8 mouse cellular contexts compared by ENCODE assay signal in the genomic region with DNA sequence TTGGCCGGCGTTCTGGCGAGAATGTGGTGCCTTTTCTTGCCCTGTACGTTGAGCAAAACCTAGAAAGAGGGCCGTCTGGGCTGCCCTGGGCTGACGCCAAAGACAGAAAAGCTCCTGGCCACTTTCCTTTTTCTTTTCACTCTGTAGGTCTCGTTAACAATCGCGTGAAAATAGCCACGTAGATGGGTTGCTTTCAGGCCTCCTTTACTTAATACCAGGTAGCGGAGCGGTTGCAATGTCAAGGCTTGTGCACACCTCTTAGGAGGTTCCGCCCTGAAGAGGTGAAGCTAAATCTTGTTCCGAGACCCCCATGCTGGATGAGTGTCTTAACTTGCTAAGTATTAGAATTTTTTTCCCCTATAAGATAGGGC. TPM values are rescaled to one million over a fixed set of nuclear protein-coding genes. Genes with fewer than 3 reads are reported as not detected.
DNase-seq lines count a peak whose midpoint lies in the region; ATAC-seq and TF ChIP-seq lines count a peak whose summit lies in the region.

No protein-coding gene starts in this region.

- H3K27me3 ChIP-seq in heart, postnatal 0 days (ENCODE audit: control insufficient read depth, insufficient read depth, low read length), result no peaks in the 10 kb centered on the region
- H3K27me3 ChIP-seq in forebrain, postnatal 0 days (ENCODE audit: insufficient read depth, low read length), result no peaks in the 10 kb centered on the region

- H3K9me3 ChIP-seq in heart, postnatal 0 days (replicated peaks; ENCODE audit: control insufficient read depth, low read length), result peaks cover 5% of the 10 kb centered on the region; the same call in 1 of the 2 replicates
- no peaks in the 10 kb centered on the region for H3K9me3 ChIP-seq in forebrain, postnatal 0 days (ENCODE audit: low read length)

- H3K4me1 ChIP-seq in heart, postnatal 0 days (ENCODE audit: control insufficient read depth, insufficient read depth), result no peaks in the 10 kb centered on the region; the same call in 1 of the 2 replicates
- H3K4me1 ChIP-seq in forebrain, postnatal 0 days (ENCODE audit: insufficient read depth), result 0 out of 2 replicates have a peak, but pooled peaks cover 6% of the 10 kb centered on the region

- H3K4me3 ChIP-seq in heart, postnatal 0 days (ENCODE audit: low read depth, low read length), result peak overlapping the region; percentile 81
- H3K4me3 ChIP-seq in forebrain, postnatal 0 days (ENCODE audit: low read depth, low read length), result peak overlapping the region; percentile 64
- peak overlapping the region; percentile 60 for H3K4me3 ChIP-seq in macrophage (ENCODE audit: inconsistent target)

- peak overlapping the region; percentile 93 for H3K9ac ChIP-seq in heart, postnatal 0 days (replicated peaks; ENCODE audit: low read depth, low read length)
- peak overlapping the region; percentile 88 for H3K9ac ChIP-seq in forebrain, postnatal 0 days

- peaks cover 4% of the 10 kb centered on the region; the same call in 1 of the 2 replicates for H3K36me3 ChIP-seq in heart, postnatal 0 days (replicated peaks; ENCODE audit: control insufficient read depth, insufficient read depth, low read length)
- H3K36me3 ChIP-seq in forebrain, postnatal 0 days (ENCODE audit: insufficient read depth), result no peaks in the 10 kb centered on the region
- H3K36me3 ChIP-seq in macrophage (ENCODE audit: inconsistent target), result no peaks in the 10 kb centered on the region

- H3K27ac ChIP-seq in heart, postnatal 0 days (ENCODE audit: low read depth), result peak overlapping the region; percentile 98
- peak overlapping the region; percentile 94 for H3K27ac ChIP-seq in forebrain, postnatal 0 days (ENCODE audit: low read depth, low read length)
- peak overlapping the region; percentile 53 for H3K27ac ChIP-seq in macrophage

- WGBS in heart, postnatal 0 days, result 18% methylated on average over 14 of the region's 14 CpGs
- WGBS in forebrain, postnatal 0 days, result 14% methylated on average over 14 of the region's 14 CpGs
- WGBS in macrophage (ENCODE audit: missing documents), result 30% methylated on average over 14 of the region's 14 CpGs

- peak; percentile 6 for DNase-seq in heart, postnatal 0 days (ENCODE audit: low spot score)
- no peak for DNase-seq in heart, adult 8-10 months (ENCODE audit: low spot score)
- peak; percentile 36 for DNase-seq in MN1 (ENCODE audit: low spot score)
- no peak for DNase-seq in forebrain, postnatal 0 days
- DNase-seq in adrenal gland, adult (ENCODE audit: inconsistent age in 2 of 2, low spot score in 1 of 2), result no peak
- DNase-seq in left cerebral cortex, adult 8-10 months (ENCODE audit: low spot score in 2 of 2), result no peak
- no peak for DNase-seq in right cerebral cortex, adult 2 months (ENCODE audit: low spot score in 2 of 2)

- H3K79me2 ChIP-seq in macrophage (ENCODE audit: inconsistent target), result no peaks in the 10 kb centered on the region; the same call in 1 of the 2 replicates

- peak overlapping the region; percentile 75 for H3K4me2 ChIP-seq in heart, postnatal 0 days (ENCODE audit: low read depth, low read length)
- H3K4me2 ChIP-seq in forebrain, postnatal 0 days (ENCODE audit: low read depth), result peak overlapping the region; percentile 56

- no peak for ATAC-seq in heart, postnatal 0 days (ENCODE audit: insufficient read depth, low read depth)
- ATAC-seq in forebrain, postnatal 0 days, result no peak

- no peak for TF ChIP-seq CTCF in heart, postnatal 0 days (IDR thresholded peaks at IDR 0.05; ENCODE audit: low read depth)
- no peak for TF ChIP-seq CTCF in forebrain, postnatal 0 days (IDR thresholded peaks at IDR 0.05; ENCODE audit: low read depth)

- TF ChIP-seq EP300 in heart, postnatal 0 days (IDR thresholded peaks at IDR 0.05; ENCODE audit: low read depth), result no peak

RNA-seq across cellular contexts. Expression of gene Ppa2, which starts 0.9 kb away (rescaled TPM):
- 44.5 and 46.9 TPM in 2 replicates for total RNA-seq in heart, postnatal 0 days (2014; rRNA removed; ENCODE audit: low replicate concordance)
- 146 and 154 TPM in 2 replicates for polyA plus RNA-seq in heart, postnatal 0 days (2015; fragmentation: Nextera tagmentation; extraction: Ambion mirVana)
- 100 to 1,000 TPM; 145 to 164 (median 149) TPM for total RNA-seq in heart, adult 8-10 months (2022)
- 34.4 and 47.6 TPM in 2 replicates for total RNA-seq in forebrain, postnatal 0 days (2014; rRNA removed)
- 82.8 and 91.0 TPM in 2 replicates for polyA plus RNA-seq in forebrain, postnatal 0 days (2015; fragmentation: Nextera tagmentation; extraction: Ambion mirVana)
- 10 to 100 TPM in 17 of 26 experiments, 1 to 10 TPM in 9; 2.9 to 28.4 (median 15.5) TPM for total RNA-seq in macrophage (2018; cell fraction: chromatin; rRNA removed)
- 10 to 100 TPM; 12.8 to 22.4 (median 17.2) TPM for total RNA-seq in macrophage (2018; cell fraction: cytosol; rRNA removed)
- total RNA-seq in macrophage (2018; cell fraction: nucleus; rRNA removed), result 10 to 100 TPM in 16 of 26 experiments, 1 to 10 TPM in 10; 3.2 to 19.8 (median 14.3) TPM
- polyA plus RNA-seq in macrophage (2018), result 20.2 to 24.4 TPM (median 20.5 TPM) in 3 replicates
- 10 to 100 TPM; 49.5 to 52.9 (median 51.3) TPM for total RNA-seq in left cerebral cortex, adult 8-10 months (2022)

Comparison
In these comparisons a context has a peak if more than half of its experiments do, and no peak if none do; other contexts are left out.
1. DNase-seq: peak in heart, postnatal 0 days (single experiment) and MN1 (single experiment); none in heart, adult 8-10 months (single experiment), forebrain, postnatal 0 days (single experiment), adrenal gland, adult (0 of 2), left cerebral cortex, adult 8-10 months (0 of 2) and right cerebral cortex, adult 2 months (0 of 2).
2. Peak in every context shown above with its lines, with median percentiles within 50 percentile points of each other: H3K27ac ChIP-seq and H3K4me3 ChIP-seq.